Mouse (Mus musculus) MEL (cell line): ENCODE data around the gene Dtnb. TPM values are rescaled to one million over a fixed set of nuclear protein-coding genes. Genes with fewer than 3 reads are reported as not detected.

Experiments
- DNase-seq: peaks from one replicate; pipeline ENCODE4 v3.0.0; 2011; ENCODE audit warnings: low read depth, low spot score
- H3K27ac ChIP-seq: 2 replicates; pipeline ENCODE4 v1.5.1; 2012; ENCODE audit warnings: low read depth, mild to moderate bottlenecking, control low read depth, low read length, moderate library complexity; ENCODE audit not compliant: control insufficient read depth
- H3K27me3 ChIP-seq, 2 experiments: fragments of 150-350 bp in 1 of 2; sonication (generic) in 1 of 2; 2 replicates each; pipeline ENCODE4 v1.6.1; 2012; ENCODE audit warnings: low read length in 2 of 2, mild to moderate bottlenecking in 2 of 2, improper control_type of control experiment in 1 of 2, moderate library complexity in 1 of 2; ENCODE audit not compliant: insufficient read depth in 2 of 2, control insufficient read depth in 1 of 2
- H3K36me3 ChIP-seq, 2 experiments: 2 replicates each; pipeline ENCODE4 v1.6.1; 2012 to 2014; ENCODE audit warnings: low read length in 2 of 2, improper control_type of control experiment in 1 of 2, inconsistent platforms in 1 of 2, mild to moderate bottlenecking in 1 of 2; ENCODE audit not compliant: insufficient read depth in 2 of 2, control insufficient read depth in 1 of 2
- H3K4me1 ChIP-seq, 2 experiments: fragments of 150-350 bp in 1 of 2; sonication (generic) in 1 of 2; 2 replicates each; pipeline ENCODE4 v1.6.1; 2012; ENCODE audit warnings: low read length in 2 of 2, improper control_type of control experiment in 1 of 2, mild to moderate bottlenecking in 1 of 2; ENCODE audit not compliant: insufficient read depth in 2 of 2, control insufficient read depth in 1 of 2
- H3K4me3 ChIP-seq, 2 experiments: fragments of 150-350 bp in 1 of 2; sonication (generic) in 1 of 2; 2 replicates each; pipeline ENCODE4 v1.5.1; 2012; ENCODE audit warnings: low read depth in 2 of 2, low read length in 2 of 2, mild to moderate bottlenecking in 2 of 2, moderate library complexity in 2 of 2, control low read depth in 1 of 2, improper control_type of control experiment in 1 of 2; ENCODE audit not compliant: control insufficient read depth in 1 of 2, insufficient read depth in 1 of 2
- H3K79me2 ChIP-seq: 2 replicates; pipeline ENCODE4 v1.6.1; 2012; ENCODE audit warnings: mild to moderate bottlenecking, low read length, moderate library complexity; ENCODE audit not compliant: control insufficient read depth, poor library complexity, insufficient read depth
- H3K9ac ChIP-seq: 2 replicates; pipeline ENCODE4 v1.6.1; 2012; ENCODE audit warnings: low read depth, mild to moderate bottlenecking, control low read depth, low read length, moderate library complexity; ENCODE audit not compliant: control insufficient read depth, poor library complexity, severe bottlenecking
- H3K9me3 ChIP-seq: fragments of 150-350 bp; sonication (generic); replicated peaks from 2 replicates; pipeline ENCODE4 v1.6.1; 2012; ENCODE audit warnings: mild to moderate bottlenecking, low read length, improper control_type of control experiment, moderate library complexity; ENCODE audit not compliant: insufficient read depth
- BHLHE40 ChIP-seq: IDR thresholded peaks from 2 replicates; pipeline ENCODE4 v1.6.1; 2012; ENCODE audit warnings: low read depth, mild to moderate bottlenecking, inconsistent platforms, low read length, improper control_type of control experiment, borderline replicate concordance
- EP300 ChIP-seq, 2 experiments: IDR thresholded peaks; 2 replicates each; pipeline ENCODE4 v1.6.1; 2011; ENCODE audit warnings: improper control_type of control experiment in 2 of 2, low read length in 2 of 2, low read depth in 1 of 2, mild to moderate bottlenecking in 1 of 2
- GATA1 ChIP-seq: IDR thresholded peaks from 2 replicates; pipeline ENCODE4 v1.6.1; 2011; ENCODE audit warnings: low read depth, low read length, improper control_type of control experiment
- MAFK ChIP-seq: IDR thresholded peaks from 2 replicates; pipeline ENCODE4 v1.6.1; 2011; ENCODE audit warnings: low read depth, mild to moderate bottlenecking, low read length, improper control_type of control experiment, borderline replicate concordance
- NRF1 ChIP-seq: IDR thresholded peaks from 2 replicates; pipeline ENCODE4 v1.6.1; 2014; ENCODE audit warnings: low read depth, mild to moderate bottlenecking, inconsistent platforms, low read length, improper control_type of control experiment, moderate library complexity; ENCODE audit not compliant: poor library complexity, insufficient read depth, severe bottlenecking
- SMC3 ChIP-seq: IDR thresholded peaks from 2 replicates; pipeline ENCODE4 v1.6.1; 2011; ENCODE audit warnings: low read depth, low read length, improper control_type of control experiment
- TBP ChIP-seq: IDR thresholded peaks from 2 replicates; pipeline ENCODE4 v1.8.0; 2011; ENCODE audit warnings: low read depth, low read length, improper control_type of control experiment
- USF2 ChIP-seq, 2 experiments: IDR thresholded peaks; 2 replicates each; pipeline ENCODE4 v1.6.1; 2011 to 2012; ENCODE audit warnings: improper control_type of control experiment in 2 of 2, low read length in 2 of 2, borderline replicate concordance in 1 of 2, inconsistent platforms in 1 of 2, low read depth in 1 of 2, mild to moderate bottlenecking in 1 of 2; ENCODE audit not compliant: insufficient read depth in 1 of 2
- polyA plus RNA-seq, 2 experiments: library from polyadenylated mRNA; stranded (reverse) in 1 of 2; unstranded in 1 of 2; fragments of >175 nt in 1 of 2; fragments of >200 nt in 1 of 2; gene quantifications; 2 replicates each; pipeline versions ENCODE4 v1.2.1 to v1.2.4; 2012; ENCODE audit warnings: low replicate concordance in 2 of 2, low read depth in 1 of 2; ENCODE audit not compliant: insufficient read length in 2 of 2, insufficient read depth in 1 of 2, missing spikeins in 1 of 2
- total RNA-seq: library from RNA; depleted of rRNA; stranded (reverse); fragments of 300-350 nt; gene quantifications from 2 replicates; pipeline ENCODE4 v1.2.3, GENCODE M21; 2012

Dtnb gene
- total and polyA plus RNA-seq, 3 experiments: 18.6 to 24.9 TPM; not detected in 1

GRCm38 (mm10) chr12:3537616-3538015 is 34.6 kb upstream of the Dtnb start:
- no peak overlapping the region for H3K4me3 ChIP-seq
- H3K36me3 ChIP-seq: peaks cover 0 to 6% of the 10 kb centered on the region in 2 experiments; a peak in 2 of 4 replicates
- TF ChIP-seq BHLHE40 (no peak), GATA1 (peak; percentile 71), EP300 (IDR thresholded peaks at IDR 0.05; ENCODE audit: low read depth in 1 of 2, low read length in 2 of 2) (peak in 1 of 2 experiments; percentile 27; a peak in 2 of 4 replicates)
- TF ChIP-seq, all 39 proteins: peak for 2
- H3K79me2 ChIP-seq: no peaks in the 10 kb centered on the region
- no peaks in the 10 kb centered on the region for H3K27me3 ChIP-seq
- H3K9me3 ChIP-seq: no peaks in the 10 kb centered on the region
- DNase-seq: peak; percentile 71
- peaks cover 0 to 11% of the 10 kb centered on the region in 2 experiments; a peak in 2 of 4 replicates for H3K4me1 ChIP-seq
- no peak overlapping the region for H3K9ac ChIP-seq
- no peak overlapping the region for H3K27ac ChIP-seq

- H3K9me3 ChIP-seq: no peaks in the 10 kb centered on the region
- DNase-seq: no peak
- no peak for TF ChIP-seq MAFK
- TF ChIP-seq EP300 (IDR thresholded peaks at IDR 0.05; ENCODE audit: low read depth in 1 of 2, low read length in 2 of 2): 0 out of 4 replicates have a peak, but pooled peaks of 1 of the 2 experiments have one; percentile 1
- no peak overlapping the region for H3K9ac ChIP-seq
- no peak overlapping the region for H3K4me3 ChIP-seq
- no peaks in the 10 kb centered on the region for H3K79me2 ChIP-seq
- H3K27ac ChIP-seq: no peak overlapping the region
- peaks cover 0 to 13% of the 10 kb centered on the region in 2 experiments; a peak in 2 of 4 replicates for H3K4me1 ChIP-seq
- H3K27me3 ChIP-seq: no peaks in the 10 kb centered on the region
- peaks cover 0 to 8% of the 10 kb centered on the region in 2 experiments; a peak in 2 of 4 replicates for H3K36me3 ChIP-seq
These were observed 34.1 kb upstream of the Dtnb start for GRCm38 (mm10) chr12:3538036-3538435.

DNA sequence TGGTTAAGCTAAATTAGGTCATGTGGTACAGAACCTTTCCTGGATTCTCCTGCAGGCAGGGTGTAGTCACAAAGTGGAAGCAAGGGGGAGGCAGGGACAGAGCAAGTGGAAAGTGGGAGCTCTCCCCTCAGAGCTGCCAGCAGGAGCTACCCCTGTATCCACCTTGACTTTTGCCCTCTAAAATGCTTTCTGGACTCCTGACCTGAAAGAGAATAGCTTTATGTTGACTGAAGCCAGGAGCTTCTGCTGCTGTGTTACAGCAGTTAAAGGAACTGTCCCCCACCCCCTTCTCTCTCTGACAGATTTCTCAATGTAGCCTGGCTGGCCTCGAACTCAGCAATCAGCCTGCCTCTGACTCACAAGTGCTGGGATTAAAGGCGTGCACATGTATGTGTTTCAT is 32.6 kb upstream of the Dtnb start:
- TF ChIP-seq USF2 (IDR thresholded peaks at IDR 0.05; ENCODE audit: borderline replicate concordance in 1 of 2, insufficient read depth in 1 of 2, low read depth in 1 of 2, low read length in 2 of 2) (no peak), SMC3 (no peak), NRF1 (no peak), TBP (no peak)
- no peak overlapping the region for H3K27ac ChIP-seq

More for the DNA sequence above, 32.6 kb upstream of the Dtnb start:
- H3K4me3 ChIP-seq: no peak overlapping the region
- peaks cover 0 to 13% of the 10 kb centered on the region in 2 experiments; a peak in 2 of 4 replicates for H3K4me1 ChIP-seq
- no peaks in the 10 kb centered on the region for H3K27me3 ChIP-seq
- H3K9me3 ChIP-seq: no peaks in the 10 kb centered on the region
- no peak overlapping the region for H3K9ac ChIP-seq
- H3K79me2 ChIP-seq: no peaks in the 10 kb centered on the region
- no peak for DNase-seq
- H3K36me3 ChIP-seq: peaks cover 0 to 8% of the 10 kb centered on the region in 2 experiments; a peak in 2 of 4 replicates
